Mouse (Mus musculus) hindlimb bud, embryonic 11.5 days (tissue): ENCODE results near the gene Eef1akmt3.
"Not testable (repeated sequence)": the region's sequence is repeated elsewhere in the genome, so short reads cannot be mapped to it uniquely, and the experiment has no call there.

Experiments
- DNase-seq: peaks from one replicate; pipeline ENCODE4 v3.0.0-alpha.2; 2012; ENCODE audit warnings: low read depth, low spot score; ENCODE audit errors: extremely low spot score

Eef1akmt3 gene

GRCm38 (mm10) chr10:127041274-127041766 lies at the start of gene Eef1akmt3, which contains the start of gene Mettl1:
TSS of gene Eef1akmt3 (minus strand) at chr10:127041513.
TSS of gene Mettl1 (plus strand) at chr10:127041414.
- DNase-seq = no peak

GRCm38 (mm10) chr10:127090560-127091411 lies 49.5 kb upstream of the Eef1akmt3 start:
- DNase-seq = no peak

- DNase-seq = no peak
Measured at GRCm38 (mm10) chr10:127085633-127086032, 44.3 kb upstream of the Eef1akmt3 start.

DNA sequence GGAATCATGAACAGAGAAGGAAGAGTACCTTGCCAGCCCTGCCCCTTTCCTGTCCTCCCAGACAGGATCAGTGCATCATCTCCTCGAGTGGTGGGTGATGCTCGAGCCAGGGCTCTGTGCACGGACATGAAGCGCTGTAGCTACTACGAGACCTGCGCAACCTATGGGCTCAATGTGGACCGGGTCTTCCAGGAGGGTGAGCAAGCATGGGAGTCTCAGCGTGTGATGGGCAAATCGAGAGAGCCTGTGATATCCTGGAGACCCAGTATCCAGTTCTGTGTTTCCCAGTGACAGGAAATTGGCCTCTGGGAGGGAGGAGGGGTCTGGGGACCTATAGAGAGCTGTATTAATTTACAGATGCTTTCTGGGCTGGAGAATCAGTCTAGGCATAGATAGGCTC lies 43.7 kb upstream of the Eef1akmt3 start:
- no peak for DNase-seq

- DNase-seq = no peak
Measured at GRCm38 (mm10) chr10:127083915-127084306, 42.6 kb upstream of the Eef1akmt3 start.

GRCm38 (mm10) chr10:127083292-127083914 lies 42.1 kb upstream of the Eef1akmt3 start:
- no peak for DNase-seq

DNA sequence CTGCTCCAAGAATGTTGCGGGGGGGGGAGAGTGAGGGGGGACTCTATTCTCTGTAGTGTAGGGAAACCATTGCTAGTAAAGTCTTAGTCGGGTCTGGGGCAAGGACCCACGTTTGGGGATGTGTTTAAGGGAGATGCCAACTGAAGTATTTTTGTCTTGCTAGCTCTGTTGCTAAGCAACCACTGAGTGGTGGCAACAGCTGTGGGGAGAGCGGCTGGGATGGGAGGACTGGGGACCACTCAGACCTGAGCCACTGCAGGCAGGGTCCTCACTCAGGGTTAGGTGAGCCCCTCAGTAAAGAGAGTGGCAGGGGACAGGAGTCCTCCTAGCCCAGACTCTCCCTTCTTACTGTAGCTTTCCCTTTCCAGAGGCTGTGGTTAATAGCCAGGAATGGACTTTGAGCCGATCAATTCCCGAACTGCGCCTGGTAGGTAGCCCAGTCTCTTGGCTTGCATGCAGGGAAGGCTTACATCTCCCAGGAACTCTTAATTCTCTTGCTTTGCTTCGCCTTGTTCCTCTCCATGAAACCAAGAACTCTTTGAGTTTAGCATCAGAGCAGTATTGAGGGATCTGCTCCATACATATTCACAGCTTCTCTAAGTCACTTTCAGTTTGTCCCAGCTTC lies 40.8 kb upstream of the Eef1akmt3 start:
- no peak for DNase-seq

- DNase-seq = no peak
Measured at GRCm38 (mm10) chr10:127080901-127081780, 39.8 kb upstream of the Eef1akmt3 start.

DNA sequence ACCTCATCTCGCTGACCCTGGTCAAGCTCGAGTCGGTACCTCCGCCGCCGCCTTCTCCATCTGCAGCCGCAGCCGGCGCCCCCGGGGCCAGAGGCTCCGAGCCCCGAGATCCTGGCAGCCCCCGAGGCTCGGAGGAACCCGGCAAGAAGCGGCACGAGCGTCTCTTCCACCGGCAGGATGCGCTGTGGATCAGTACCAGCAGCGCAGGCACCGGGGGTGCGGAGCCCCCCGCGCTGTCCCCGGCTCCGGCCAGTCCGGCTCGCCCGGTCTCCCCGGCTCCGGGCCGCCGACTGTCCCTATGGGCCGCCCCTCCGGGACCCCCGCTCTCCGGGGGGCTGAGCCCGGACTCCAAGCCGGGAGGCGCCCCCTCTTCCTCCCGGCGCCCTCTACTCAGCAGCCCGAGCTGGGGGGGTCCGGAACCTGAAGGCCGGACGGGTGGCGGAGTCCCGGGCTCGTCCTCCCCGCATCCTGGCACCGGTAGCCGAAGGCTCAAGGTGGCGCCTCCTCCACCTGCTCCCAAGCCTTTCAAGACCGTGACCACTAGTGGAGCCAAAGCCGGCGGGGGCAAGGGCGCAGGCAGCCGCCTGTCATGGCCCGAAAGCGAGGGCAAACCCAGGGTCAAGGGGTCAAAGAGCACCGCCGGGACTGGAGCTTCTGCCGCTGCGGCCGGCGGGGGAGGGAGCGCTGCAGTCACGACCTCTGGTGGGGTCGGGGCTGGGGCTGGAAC lies 38.5 kb upstream of the Eef1akmt3 start:
- DNase-seq = no peak

- DNase-seq = no peak
Measured at GRCm38 (mm10) chr10:127078677-127079575, 37.6 kb upstream of the Eef1akmt3 start.

- DNase-seq = no peak
Measured at GRCm38 (mm10) chr10:127078001-127078676, 36.8 kb upstream of the Eef1akmt3 start.

DNA sequence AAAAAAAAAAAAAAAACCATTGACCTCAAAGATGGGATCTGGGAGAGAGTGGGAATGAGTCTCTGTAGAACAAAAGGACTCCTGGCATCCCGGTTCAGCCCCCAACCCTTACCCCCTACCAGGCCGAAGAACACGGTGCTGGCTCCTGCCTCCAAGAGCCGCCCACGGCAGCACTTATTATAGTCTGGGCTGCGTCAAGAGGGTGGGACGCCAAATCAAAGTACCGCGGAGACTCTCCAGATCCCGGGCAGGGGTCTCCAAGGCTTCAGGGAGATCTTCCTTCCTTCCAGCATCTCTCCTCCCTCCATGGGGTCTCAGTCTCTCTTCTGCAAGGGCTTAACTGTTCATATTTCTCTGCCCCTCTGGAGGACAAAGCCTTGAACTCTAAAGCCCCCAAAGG lies 36.2 kb upstream of the Eef1akmt3 start:
- no peak for DNase-seq

- no peak for DNase-seq
Measured at GRCm38 (mm10) chr10:127076082-127076481, 34.8 kb upstream of the Eef1akmt3 start.

GRCm38 (mm10) chr10:127075651-127076050 lies 34.3 kb upstream of the Eef1akmt3 start:
- no peak for DNase-seq

GRCm38 (mm10) chr10:127075080-127075479 lies 33.8 kb upstream of the Eef1akmt3 start, which contains the start of gene Agap2:
TSS of gene Agap2 (plus strand) at chr10:127075284.
- no peak for DNase-seq

DNA sequence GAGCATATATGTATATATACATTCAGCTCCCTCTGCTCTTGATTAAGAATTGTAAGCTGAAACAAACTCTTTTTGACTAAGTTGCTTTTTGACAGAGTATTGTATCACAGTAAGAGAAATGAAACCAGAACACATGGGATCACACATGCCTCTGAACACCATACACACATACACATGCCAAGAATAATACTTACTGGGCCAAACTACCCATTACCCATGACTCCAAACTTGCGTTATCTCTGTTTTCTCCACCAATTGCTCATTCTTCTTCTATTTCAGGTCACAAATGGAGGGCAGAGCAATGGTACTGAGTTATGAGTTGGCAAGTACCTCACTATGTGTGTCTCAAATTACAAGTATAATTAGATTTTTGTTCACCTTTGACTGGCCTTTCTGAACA lies 32.7 kb upstream of the Eef1akmt3 start:
- no peak for DNase-seq

DNA sequence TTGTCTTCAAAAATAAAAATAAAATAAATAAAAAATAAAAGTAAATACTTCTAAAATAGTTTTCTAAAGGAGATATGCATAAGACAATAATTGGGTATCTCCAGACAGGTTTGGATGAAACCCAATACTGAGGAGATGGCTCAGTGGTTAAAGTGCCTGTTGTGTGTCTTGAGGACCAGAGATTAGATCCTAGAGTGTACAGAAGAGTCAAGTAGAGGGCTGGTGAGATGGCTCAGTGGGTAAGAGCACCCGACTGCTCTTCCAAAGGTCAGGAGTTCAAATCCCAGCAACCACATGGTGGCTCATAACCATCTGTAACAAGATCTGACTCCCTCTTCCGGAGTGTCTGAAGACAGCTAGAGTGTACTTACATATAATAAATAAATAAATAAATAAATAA lies 31.7 kb upstream of the Eef1akmt3 start:
- not testable (repeated sequence) for DNase-seq

- DNase-seq = not testable (repeated sequence)
Measured at GRCm38 (mm10) chr10:127072270-127072669, 31.0 kb upstream of the Eef1akmt3 start.
